Mouse (Mus musculus) thymus, adult 2 months (tissue): ENCODE results near the gene Slc12a8. TPM values are rescaled to one million over a fixed set of nuclear protein-coding genes. Genes with fewer than 3 reads are reported as not detected.
A peak's percentile ranks its signal among the peaks of the same experiment; 100 is the strongest.

Experiments
- DNase-seq: peaks from one replicate; pipeline ENCODE4 v3.0.0; 2021
- H3K27ac ChIP-seq: fragments of 200-500 bp; 2 replicates; pipeline ENCODE4 v1.5.1; 2012; ENCODE audit warnings: low read length, control low read depth; ENCODE audit not compliant: control insufficient read depth, insufficient read depth
- H3K27me3 ChIP-seq: fragments of 200-500 bp; 2 replicates; pipeline ENCODE4 v1.6.1; 2012; ENCODE audit warnings: mild to moderate bottlenecking, low read length, moderate library complexity, mixed read lengths; ENCODE audit not compliant: control insufficient read depth, insufficient read depth
- H3K36me3 ChIP-seq: fragments of 200-500 bp; 2 replicates; pipeline ENCODE4 v1.6.1; 2012; ENCODE audit warnings: mild to moderate bottlenecking, low read length, moderate library complexity; ENCODE audit not compliant: control insufficient read depth, insufficient read depth
- H3K4me1 ChIP-seq: fragments of 200-500 bp; replicated peaks from 2 replicates; pipeline ENCODE4 v1.6.1; 2012; ENCODE audit warnings: low read length; ENCODE audit not compliant: control insufficient read depth, insufficient read depth
- H3K4me3 ChIP-seq: fragments of 200-500 bp; 2 replicates; pipeline ENCODE4 v1.5.1; 2012; ENCODE audit warnings: mild to moderate bottlenecking, low read length, control low read depth, moderate library complexity; ENCODE audit not compliant: control insufficient read depth, insufficient read depth
- CTCF ChIP-seq: fragments of 200-500 bp; IDR thresholded peaks from 2 replicates; pipeline ENCODE4 v1.5.1; 2012; ENCODE audit warnings: mild to moderate bottlenecking, control low read depth, low read length, moderate library complexity, borderline replicate concordance; ENCODE audit not compliant: control insufficient read depth, poor library complexity, insufficient read depth; ENCODE audit errors: extremely low read depth
- POLR2A ChIP-seq: fragments of 200-500 bp; IDR thresholded peaks from 2 replicates; pipeline ENCODE4 v1.6.1; 2012; ENCODE audit warnings: mild to moderate bottlenecking, low read length, control low read depth, moderate library complexity; ENCODE audit not compliant: control insufficient read depth, poor library complexity, insufficient read depth; ENCODE audit errors: extremely low read depth
- WGBS: fragments of 180-500 bp; shearing (Covaris S2); methylation state at CpG from one replicate; pipeline ENCODE4 v1.1.7; 2018; 5-methylcytosine and 5-hydroxymethylcytosine counted together
- polyA plus RNA-seq: library from polyadenylated mRNA; depleted of rRNA; stranded (reverse); fragments of >200 nt; gene quantifications from 2 replicates; pipeline ENCODE4 v1.2.3, GENCODE M21; 2012

Gene Slc12a8
- polyA plus RNA-seq, 1 experiment: 0.51 TPM

DNA sequence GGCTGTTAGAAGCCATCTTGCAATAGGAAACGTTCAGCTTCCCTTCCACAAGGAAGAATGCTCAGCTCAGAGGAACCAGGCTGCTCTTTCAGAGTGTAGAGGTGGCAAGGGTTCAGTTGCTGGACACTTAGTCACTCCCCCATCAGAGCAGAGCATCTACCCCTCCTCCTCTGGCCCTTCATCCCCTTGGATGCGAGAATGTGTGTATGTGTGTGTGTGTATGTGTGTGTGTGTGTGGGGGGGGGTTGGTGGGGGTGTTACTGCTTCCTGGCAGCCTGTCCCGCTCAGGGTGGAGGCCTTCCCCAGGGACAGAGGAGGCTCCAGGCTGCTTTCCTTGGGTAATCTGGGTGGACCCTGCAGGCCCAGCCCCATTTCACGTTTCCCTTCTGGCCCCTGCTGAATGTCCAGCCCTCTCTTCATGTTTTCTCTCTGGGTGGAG lies 64.6 kb downstream of the Slc12a8 start:
- H3K4me3 ChIP-seq: no peak overlapping the region
- no peak overlapping the region for H3K27ac ChIP-seq
- H3K27me3 ChIP-seq: no peaks in the 10 kb centered on the region
- TF ChIP-seq CTCF: no peak
- TF ChIP-seq POLR2A: no peak
- H3K36me3 ChIP-seq: no peaks in the 10 kb centered on the region
- WGBS: 81% methylated on average over 4 of the region's 4 CpGs
- H3K4me1 ChIP-seq: peaks cover 18% of the 10 kb centered on the region
- no peak for DNase-seq

DNA sequence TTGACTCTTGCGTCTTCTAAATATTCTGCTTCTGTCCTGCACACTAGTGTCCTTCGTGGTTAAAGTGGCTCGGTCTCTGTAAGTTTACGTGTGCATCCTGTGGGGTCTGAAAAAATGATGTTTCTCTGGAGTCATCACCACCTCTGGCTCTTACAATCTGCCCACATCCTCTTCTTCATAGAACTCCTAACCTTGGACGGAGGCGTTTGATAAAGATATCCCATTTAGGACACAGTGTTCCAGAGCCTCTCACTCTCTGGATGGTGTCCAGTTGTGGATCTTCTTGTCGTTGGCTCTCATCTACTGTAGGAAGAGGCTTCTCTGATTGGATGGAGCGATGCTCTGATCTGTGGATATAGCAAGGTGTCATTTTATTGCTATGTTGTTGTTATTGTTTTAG lies 65.4 kb downstream of the Slc12a8 start:
- no peaks in the 10 kb centered on the region for H3K27me3 ChIP-seq
- 48% methylated on average over 8 of the region's 8 CpGs for WGBS
- no peak for DNase-seq
- no peak overlapping the region for H3K27ac ChIP-seq
- no peak overlapping the region for H3K4me3 ChIP-seq
- no peak for TF ChIP-seq POLR2A
- H3K36me3 ChIP-seq: no peaks in the 10 kb centered on the region
- H3K4me1 ChIP-seq: peaks cover 18% of the 10 kb centered on the region

DNA sequence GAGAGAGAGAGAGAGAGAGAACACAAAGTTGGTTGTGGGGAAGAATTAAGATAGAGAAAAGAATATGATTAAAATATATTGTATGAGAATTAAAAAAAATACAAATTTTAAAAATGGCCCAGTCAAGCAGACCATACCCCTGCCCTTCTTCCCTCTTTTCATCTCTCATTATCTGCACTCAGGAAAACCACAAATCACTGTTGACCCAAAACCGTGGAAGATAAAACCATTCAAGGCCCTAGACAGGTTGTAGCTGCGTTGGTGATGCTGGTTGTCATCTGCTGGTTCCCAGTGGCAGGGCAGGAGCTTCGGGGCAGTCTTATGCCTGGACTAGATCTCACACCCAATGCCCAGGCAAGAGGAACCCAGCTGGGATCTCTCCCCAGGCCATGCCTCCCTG lies 66.2 kb downstream of the Slc12a8 start:
- H3K4me1 ChIP-seq: peaks cover 18% of the 10 kb centered on the region
- DNase-seq: no peak
- no peak overlapping the region for H3K27ac ChIP-seq
- H3K27me3 ChIP-seq: no peaks in the 10 kb centered on the region
- no peak overlapping the region for H3K4me3 ChIP-seq
- WGBS: 20% methylated on average over 3 of the region's 3 CpGs
- H3K36me3 ChIP-seq: no peaks in the 10 kb centered on the region
- no peak for TF ChIP-seq CTCF
- no peak for TF ChIP-seq POLR2A

GRCm38 (mm10) chr16:33583881-33584454 lies 66.8 kb downstream of the Slc12a8 start:
- H3K4me1 ChIP-seq: peaks cover 18% of the 10 kb centered on the region
- TF ChIP-seq CTCF: no peak
- TF ChIP-seq POLR2A: no peak
- WGBS: 2% methylated on average over 19 of the region's 19 CpGs
- H3K36me3 ChIP-seq: no peaks in the 10 kb centered on the region
- no peak overlapping the region for H3K27ac ChIP-seq
- no peaks in the 10 kb centered on the region for H3K27me3 ChIP-seq
- peak; percentile 30 for DNase-seq
- H3K4me3 ChIP-seq: peak overlapping the region; percentile 55

- Histone ChIP-seq H3K4me3 (peak overlapping the region; percentile 55), H3K36me3 (no peaks in the 10 kb centered on the region), H3K27me3 (no peaks in the 10 kb centered on the region), H3K4me1 (peaks cover 18% of the 10 kb centered on the region), H3K27ac (no peak overlapping the region)
- TF ChIP-seq CTCF (no peak), POLR2A (no peak)
- 15% methylated on average over 13 of the region's 13 CpGs for WGBS
- DNase-seq: peak; percentile 24
Observed at GRCm38 (mm10) chr16:33584455-33585082, 67.4 kb downstream of the Slc12a8 start.

GRCm38 (mm10) chr16:33585083-33585460 lies 67.9 kb downstream of the Slc12a8 start:
- TF ChIP-seq CTCF (no peak), POLR2A (no peak)
- no peak for DNase-seq
- Histone ChIP-seq H3K36me3 (no peaks in the 10 kb centered on the region), H3K4me3 (no peak overlapping the region), H3K27ac (no peak overlapping the region), H3K27me3 (no peaks in the 10 kb centered on the region), H3K4me1 (peaks cover 18% of the 10 kb centered on the region)
- 87% methylated on average over 4 of the region's 4 CpGs for WGBS
